Mouse (Mus musculus) induced T-regulatory cell, adult 2 months (primary cell): ENCODE results near the gene Pard3.
A peak's percentile ranks its signal among the peaks of the same experiment; 100 is the strongest.

Source experiments
- DNase-seq: peaks from one replicate; pipeline ENCODE4 v3.0.0-alpha.2; 2012; ENCODE audit warnings: low read depth

The Pard3 gene

GRCm38 (mm10) chr8:127555795-127556194, 492.1 kb downstream of the Pard3 start:
- DNase-seq = no peak

GRCm38 (mm10) chr8:127556964-127557363, 493.3 kb downstream of the Pard3 start:
- no peak for DNase-seq

DNA sequence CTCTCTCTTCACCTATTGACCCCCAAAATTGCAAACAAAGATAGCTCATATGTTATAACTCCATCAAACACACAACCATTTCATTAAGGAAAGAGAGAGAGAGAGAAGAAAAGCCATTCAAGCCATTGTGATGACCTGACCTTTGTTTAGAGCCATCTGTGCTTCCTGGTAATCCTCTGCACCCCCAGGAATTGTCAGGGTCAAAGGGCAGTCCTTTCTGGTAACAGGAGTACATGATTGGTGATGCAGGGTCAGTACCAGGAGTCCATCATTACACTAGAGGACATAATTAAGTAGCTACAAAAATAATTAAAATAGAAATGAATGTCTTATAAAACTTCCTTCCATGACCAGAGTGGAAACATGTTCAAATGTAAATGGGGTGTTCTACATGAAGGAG, 493.9 kb downstream of the Pard3 start:
- DNase-seq = no peak

GRCm38 (mm10) chr8:127563634-127564033, 499.9 kb downstream of the Pard3 start:
- DNase-seq = no peak

DNA sequence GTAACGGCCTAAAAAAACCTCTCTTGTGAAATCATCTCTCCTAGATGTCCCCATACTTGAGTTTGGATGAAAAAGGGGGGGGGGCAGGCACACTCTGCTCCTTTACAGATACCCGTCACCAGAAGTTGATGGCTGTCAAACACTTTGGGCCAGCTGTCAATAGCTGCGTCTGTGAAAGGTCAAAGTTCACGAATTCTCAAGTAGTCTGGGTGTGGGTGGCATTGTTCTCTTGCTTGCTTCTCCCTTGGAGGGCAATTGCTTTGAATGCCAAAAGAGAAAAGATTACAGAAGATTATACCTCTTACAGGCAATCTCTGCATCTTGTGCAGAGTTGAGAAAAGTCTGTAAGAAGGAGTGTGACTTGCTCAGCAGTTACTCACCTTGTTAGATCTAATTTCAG, 500.7 kb downstream of the Pard3 start:
- no peak for DNase-seq

- no peak for DNase-seq
Measured at GRCm38 (mm10) chr8:127569212-127569611, 505.5 kb downstream of the Pard3 start.

GRCm38 (mm10) chr8:127570527-127570926, 506.8 kb downstream of the Pard3 start:
- DNase-seq = no peak

GRCm38 (mm10) chr8:127572493-127572892, 508.8 kb downstream of the Pard3 start:
- DNase-seq = no peak

- DNase-seq = no peak
Measured at GRCm38 (mm10) chr8:127576657-127577056, 513.0 kb downstream of the Pard3 start.

GRCm38 (mm10) chr8:127577656-127578055, 514.0 kb downstream of the Pard3 start:
- no peak for DNase-seq

GRCm38 (mm10) chr8:127579436-127579835, 515.7 kb downstream of the Pard3 start:
- DNase-seq = no peak

DNA sequence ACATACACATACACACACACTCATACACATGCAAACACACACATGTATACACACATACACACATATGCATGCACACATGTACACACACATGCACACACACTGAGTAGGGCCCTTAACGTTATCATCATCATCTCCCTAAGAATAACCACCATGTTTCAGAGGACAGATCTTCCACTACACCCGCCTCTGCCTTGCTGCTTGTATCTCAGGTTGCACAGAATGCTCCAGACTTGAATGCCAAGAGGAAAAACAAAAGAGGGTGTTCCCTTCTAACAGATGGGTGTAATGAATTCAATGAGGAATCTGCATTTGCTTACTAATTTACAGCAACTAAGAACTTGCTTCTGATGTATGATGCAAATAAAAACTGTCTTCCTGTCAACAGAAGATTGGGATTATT, 519.7 kb downstream of the Pard3 start:
- no peak for DNase-seq

- DNase-seq = no peak
Measured at GRCm38 (mm10) chr8:127585618-127586017, 521.9 kb downstream of the Pard3 start.

DNA sequence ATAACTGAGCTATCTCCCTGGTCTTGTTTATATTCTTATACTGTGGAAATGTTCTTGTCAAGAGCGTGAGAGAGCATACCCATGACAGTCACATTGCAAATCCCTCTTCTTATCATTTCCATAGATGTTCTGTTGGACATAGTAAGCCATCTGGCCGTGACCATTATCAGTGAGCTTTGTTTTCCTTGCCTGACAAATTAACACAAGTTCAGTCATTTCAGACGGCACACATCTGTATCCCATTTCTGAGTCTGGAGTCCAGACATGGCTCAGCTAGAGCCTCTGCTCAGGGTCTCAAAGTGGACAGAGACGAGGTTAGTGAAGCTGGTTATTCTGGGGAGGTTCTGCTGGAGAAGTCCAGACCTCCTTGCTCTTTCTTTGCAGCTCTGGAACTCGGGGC, 523.0 kb downstream of the Pard3 start:
- DNase-seq = no peak

GRCm38 (mm10) chr8:127588313-127588712, 524.6 kb downstream of the Pard3 start:
- DNase-seq = peak; percentile 54

GRCm38 (mm10) chr8:127589291-127589690, 525.6 kb downstream of the Pard3 start:
- peak; percentile 67 for DNase-seq

DNA sequence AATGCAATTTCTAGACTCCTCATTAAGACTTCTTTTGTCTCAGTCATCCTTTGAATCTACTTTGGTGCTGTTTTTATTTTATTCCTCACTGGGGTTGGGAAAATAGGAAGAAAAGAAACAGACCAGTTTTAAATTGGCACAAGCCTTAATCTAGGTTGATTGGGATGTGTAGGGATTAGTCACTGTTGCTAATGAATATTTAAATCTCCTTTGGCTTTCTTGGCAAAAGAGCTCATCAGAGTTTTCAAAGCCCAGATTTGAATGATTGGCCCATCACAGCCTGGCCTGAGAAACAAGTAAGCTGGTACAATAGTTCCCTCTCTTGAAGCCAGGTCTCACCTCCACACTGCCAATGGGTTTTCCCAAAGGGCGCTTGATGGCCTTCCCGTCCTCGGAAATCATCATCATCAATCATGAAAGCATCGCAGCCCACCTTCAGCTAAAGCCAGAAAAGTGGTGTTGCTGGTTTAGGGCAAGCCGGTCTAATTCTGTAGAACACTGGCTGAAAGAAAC, 527.0 kb downstream of the Pard3 start:
- no peak for DNase-seq

GRCm38 (mm10) chr8:127592648-127593574, 529.2 kb downstream of the Pard3 start:
- DNase-seq = no peak

DNA sequence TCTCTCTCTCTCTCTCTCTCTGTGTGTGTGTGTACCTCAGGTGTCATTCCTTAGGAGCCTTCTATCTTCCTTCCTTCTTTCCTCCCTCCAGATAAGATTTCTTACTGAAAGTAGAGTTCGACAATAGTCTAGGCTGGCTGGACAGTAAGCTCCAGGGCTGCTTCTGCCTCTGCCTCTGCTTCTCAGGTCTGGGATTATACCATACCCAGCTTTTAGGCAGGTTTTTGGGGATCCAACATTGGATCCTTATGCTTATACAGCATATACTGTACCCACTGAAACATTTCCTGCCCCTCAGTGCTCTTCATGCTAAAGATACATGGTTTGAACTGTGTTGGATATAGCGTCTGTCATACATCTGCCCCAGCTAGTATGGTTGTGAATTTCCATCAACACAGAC, 536.9 kb downstream of the Pard3 start:
- no peak for DNase-seq

- DNase-seq = no peak
Measured at GRCm38 (mm10) chr8:127603062-127603461, 539.4 kb downstream of the Pard3 start.

GRCm38 (mm10) chr8:127608541-127609270, 545.0 kb downstream of the Pard3 start:
- DNase-seq = no peak

- no peak for DNase-seq
Measured at GRCm38 (mm10) chr8:127609316-127609715, 545.6 kb downstream of the Pard3 start.

GRCm38 (mm10) chr8:127614206-127614605, 550.5 kb downstream of the Pard3 start:
- DNase-seq = no peak
